Mouse (Mus musculus) left cerebral cortex, adult 11 months (tissue): ENCODE measurements around the gene Bach2.
A peak's percentile ranks its signal among the peaks of the same experiment; 100 is the strongest.

Source experiments
- DNase-seq: peaks from one replicate; pipeline ENCODE4 v3.0.0; 2022; ENCODE audit warnings: low spot score

Bach2 gene

DNA sequence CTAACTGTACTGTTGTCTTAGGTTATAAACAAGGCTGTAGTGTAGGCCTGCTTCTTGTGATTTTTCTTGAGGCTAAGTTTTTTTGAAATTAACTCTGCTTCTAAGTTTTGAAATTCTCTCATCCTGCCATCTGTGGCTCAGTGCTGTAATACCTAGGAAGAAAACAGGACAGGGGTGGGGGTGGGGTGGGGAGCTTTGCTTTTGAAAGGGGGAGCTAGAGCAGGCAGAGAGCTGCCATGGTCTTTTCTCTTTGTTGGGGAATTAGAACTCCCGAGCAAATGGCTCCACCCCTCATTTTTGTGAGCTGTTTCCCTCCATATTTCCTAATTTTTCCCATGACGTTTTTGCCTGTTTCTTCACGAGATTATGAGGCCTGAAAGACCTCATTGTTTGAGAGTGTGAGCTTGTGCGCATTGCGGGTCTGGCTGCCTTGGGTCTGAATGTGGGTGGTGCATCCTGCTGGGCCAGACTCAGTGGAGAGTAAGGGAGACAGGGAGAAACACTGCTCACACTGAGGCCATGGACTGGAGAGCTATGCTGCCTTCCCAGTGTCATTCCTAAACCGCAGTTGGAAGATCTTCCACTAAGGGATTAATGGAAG, 58.6 kb downstream of the Bach2 start:
- DNase-seq: no peak

- no peak for DNase-seq
Observed at GRCm38 (mm10) chr4:32299221-32299620, 60.6 kb downstream of the Bach2 start.

- no peak for DNase-seq
Observed at GRCm38 (mm10) chr4:32299970-32300369, 61.4 kb downstream of the Bach2 start.

- no peak for DNase-seq
Observed at GRCm38 (mm10) chr4:32302668-32303067, 64.1 kb downstream of the Bach2 start.

DNA sequence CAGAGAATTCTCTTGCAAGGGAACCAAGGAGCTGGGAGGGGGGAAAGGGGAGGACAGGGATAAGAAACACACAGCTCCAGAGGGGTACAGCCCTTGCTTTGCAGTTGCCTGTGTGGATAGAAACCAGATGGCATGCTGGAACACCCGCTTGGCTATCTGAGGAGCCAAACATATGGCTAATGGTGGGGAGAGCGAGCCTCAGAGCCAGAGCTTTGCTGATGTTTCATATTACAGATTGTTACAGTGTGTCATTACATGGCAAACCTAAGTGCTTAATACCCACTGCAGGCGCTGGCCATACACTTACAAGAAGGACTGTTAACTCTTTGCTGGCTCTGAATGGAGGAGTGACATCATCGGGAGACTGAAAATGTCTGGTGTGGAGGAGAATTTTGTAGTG, 64.5 kb downstream of the Bach2 start:
- no peak for DNase-seq

- DNase-seq: peak; percentile 85
Observed at GRCm38 (mm10) chr4:32303674-32304073, 65.1 kb downstream of the Bach2 start.

DNA sequence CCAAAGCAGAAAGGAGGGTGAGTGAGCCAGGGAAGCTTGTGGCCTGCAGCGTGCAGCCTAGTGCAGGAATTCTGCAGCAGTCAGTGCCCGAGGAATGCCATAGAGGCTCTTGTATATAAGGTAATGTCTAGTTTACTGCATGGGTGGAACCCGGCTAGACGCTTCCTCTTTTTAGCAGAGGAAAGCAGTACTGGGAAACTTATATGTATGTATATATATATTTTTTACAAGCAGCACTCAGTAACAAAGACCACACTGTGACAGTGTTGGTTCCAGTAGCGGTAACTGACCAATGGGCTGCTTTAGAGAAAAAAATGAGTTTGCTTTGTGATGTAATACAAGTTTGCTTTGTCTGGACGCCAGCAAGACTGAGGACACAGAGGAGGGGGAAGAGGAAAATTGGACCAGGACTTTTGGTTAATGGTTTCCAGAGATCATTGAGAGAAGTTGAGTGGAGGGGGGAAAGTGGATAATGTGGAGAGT, 65.7 kb downstream of the Bach2 start:
- DNase-seq: no peak

DNA sequence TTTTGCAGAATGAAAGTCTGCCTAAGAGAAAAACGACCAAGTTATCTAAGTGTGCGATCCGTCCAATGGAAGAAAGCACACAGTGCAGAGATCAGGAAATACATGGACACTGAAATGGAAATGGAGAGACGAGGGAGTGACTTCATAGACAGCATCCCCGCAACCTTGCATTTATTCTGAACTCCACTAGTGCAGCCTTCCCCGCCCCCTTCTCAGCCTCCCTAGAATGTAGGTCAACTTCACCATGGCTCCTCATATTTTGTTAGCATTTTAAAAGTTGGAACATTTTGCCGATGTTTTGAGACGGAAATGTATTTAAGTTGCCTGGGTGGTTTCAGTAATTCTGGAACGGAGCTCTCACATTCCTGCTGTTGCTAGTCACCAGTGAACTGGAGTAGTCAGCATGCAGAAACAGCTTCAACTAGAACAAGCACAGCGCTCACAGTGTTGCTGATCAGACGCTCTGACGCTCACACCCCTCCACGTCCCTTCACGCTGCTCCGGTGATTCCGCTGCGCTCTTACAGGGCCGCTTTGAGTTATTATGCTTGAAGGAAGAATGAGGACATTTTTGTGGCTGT, 66.5 kb downstream of the Bach2 start:
- DNase-seq: no peak

GRCm38 (mm10) chr4:32305683-32306082, 67.1 kb downstream of the Bach2 start:
- DNase-seq: no peak

DNA sequence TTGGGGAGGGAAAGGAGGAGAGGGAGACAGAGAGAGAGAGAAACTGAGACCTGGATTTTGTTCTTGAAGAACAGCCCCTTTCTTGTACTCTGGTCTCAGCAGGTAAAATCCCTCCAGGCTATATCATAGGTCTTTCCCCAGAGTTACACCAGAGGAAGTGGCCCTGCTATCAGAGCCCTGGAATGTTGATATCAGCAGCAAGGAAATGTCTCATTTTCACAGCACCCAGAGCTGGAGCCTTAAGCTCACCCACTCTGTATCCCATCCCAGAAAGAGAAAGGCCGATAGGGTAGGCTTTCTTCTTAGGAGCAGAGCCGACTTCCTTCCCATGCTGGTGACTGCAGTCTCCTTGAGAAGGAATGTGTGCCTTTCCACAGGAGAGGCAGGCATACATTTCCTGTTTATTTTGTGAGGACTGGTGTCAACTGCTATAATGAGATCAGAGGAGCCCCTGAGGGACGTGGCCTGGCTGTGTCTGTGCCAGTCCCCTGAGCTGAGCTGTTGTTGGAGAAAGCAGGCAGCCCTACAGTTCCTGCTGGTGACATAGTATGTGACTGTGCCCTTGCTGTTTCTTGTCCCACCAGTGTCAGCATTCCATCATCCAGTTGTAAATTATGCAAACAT, 67.7 kb downstream of the Bach2 start:
- DNase-seq: no peak

- DNase-seq: no peak
Observed at GRCm38 (mm10) chr4:32307215-32307614, 68.6 kb downstream of the Bach2 start.

GRCm38 (mm10) chr4:32312171-32312946, 73.8 kb downstream of the Bach2 start:
- DNase-seq: no peak

GRCm38 (mm10) chr4:32314919-32315318, 76.3 kb downstream of the Bach2 start:
- DNase-seq: no peak

GRCm38 (mm10) chr4:32318608-32319007, 80.0 kb downstream of the Bach2 start:
- DNase-seq: no peak

GRCm38 (mm10) chr4:32319327-32319726, 80.7 kb downstream of the Bach2 start:
- DNase-seq: no peak

DNA sequence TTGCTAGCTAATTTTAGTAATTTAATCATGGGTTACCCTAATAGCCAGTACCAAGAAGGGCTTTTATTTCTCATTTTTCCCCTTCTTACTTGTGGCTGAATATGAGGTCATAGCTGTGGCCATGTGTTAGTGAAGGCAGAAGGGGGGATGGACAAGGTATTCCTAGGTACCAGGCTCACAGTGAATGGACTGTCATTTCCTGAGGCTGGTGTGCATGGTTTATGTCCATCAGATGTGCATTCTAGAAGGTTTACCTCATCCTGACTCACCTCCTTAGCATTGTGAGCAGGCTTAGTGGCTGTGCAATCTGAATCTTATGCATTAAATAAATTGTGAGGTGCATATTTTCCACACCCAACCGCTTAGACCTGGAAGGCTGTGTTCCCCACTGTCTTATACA, 81.4 kb downstream of the Bach2 start:
- DNase-seq: no peak

DNA sequence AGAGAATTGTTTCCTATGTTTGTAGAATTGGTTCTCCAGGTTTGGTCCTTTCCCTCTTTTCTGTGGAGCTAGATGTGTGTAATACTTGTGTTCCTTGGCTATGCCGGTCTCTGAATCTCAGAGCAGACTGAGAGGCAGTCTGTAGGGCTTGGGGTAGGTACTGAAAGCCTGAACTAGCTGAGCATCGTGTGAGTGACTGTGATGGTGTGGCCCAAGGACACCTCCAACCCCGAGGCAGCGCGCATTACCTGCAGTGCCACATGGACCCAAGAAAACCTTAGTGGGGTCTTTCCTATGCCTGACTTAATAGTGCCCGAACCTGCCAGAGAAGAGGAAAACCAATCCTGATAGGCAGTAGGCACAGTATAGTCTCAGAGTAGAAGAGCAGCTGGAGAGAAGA, 85.5 kb downstream of the Bach2 start:
- DNase-seq: no peak

GRCm38 (mm10) chr4:32324967-32325366, 86.4 kb downstream of the Bach2 start:
- no peak for DNase-seq

DNA sequence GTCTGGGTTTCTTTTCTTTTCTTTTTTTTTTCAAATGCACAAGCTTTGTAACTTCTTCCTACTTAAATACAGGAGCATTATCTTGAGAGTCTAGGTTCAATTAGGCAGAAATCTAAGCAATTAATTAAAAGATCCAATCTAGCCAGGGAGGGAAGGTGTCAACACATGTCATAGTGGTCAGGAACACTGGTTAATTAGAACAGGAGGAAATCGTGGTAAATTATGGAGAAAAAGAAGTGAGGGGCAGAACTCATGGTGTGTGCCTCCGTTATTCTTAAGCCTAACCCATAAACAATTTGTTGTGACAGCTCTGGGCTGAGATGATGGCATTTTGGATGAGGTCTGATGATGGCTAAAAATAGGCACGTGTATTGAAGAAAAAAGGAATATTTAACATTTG, 87.0 kb downstream of the Bach2 start:
- no peak for DNase-seq

GRCm38 (mm10) chr4:32326279-32326678, 87.7 kb downstream of the Bach2 start:
- no peak for DNase-seq

DNA sequence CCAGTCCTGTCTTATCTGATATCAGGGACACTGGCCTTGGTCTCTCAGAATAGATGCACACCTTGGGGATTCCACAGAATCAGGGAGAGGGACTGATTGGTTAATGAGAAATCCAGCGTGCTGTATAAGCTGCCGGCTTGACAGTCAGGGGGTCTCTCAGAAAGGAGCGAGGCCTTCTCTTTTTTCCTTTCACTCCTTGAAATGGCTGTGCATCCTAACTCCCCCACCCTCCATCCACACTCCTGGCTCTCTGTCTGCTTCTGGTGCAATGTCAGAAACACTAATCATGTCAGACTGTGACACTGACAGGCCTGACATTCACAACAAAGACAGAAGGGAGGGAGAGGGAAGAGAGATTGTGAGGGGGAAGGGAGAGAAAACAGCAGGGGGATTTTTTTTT, 88.3 kb downstream of the Bach2 start:
- DNase-seq: no peak

DNA sequence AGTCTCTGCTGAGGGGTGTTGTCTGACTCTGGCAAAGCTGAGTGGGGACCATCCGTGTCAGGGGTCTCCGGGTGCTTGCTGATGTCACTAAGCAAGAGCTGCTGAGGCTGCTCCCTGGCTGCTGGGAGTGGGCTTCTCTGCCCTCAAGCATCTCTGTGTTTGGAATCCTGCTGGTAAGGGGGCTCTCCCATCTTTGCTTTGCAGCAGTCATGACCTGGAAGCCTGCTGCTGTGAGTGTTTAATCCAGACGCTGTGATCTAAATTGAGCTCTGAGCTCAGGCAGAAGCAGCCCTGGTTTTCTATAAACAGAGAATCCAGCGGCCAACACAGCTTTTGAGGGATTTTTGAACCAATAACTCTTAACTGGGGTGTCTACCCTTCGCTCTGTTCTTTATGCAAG, 89.0 kb downstream of the Bach2 start:
- DNase-seq: no peak

DNA sequence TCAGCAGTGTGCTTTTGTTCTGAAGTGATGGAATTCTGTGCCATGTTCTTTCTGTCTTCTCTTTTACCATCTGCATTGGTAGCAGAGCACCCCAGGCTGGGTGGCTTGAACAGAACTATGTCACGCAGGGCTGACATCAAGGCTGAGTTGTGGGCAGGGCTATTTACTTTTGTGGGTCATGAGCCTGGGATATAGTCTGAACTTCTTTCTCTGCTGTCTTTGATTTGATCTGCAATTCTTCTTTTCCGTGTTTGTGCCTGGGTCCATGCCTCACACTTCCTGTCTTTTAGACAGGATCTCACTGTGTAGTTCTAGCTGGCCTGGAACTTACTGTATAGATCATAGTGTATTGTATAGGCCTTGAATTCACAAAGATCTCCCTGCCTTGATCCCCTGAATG, 90.0 kb downstream of the Bach2 start:
- no peak for DNase-seq
